Mouse (Mus musculus) layer of hippocampus, postnatal 14 days (tissue): Measurements from ENCODE around the gene Mbl2. TPM values are rescaled to one million over a fixed set of nuclear protein-coding genes. Genes with fewer than 3 reads are reported as not detected.

Source experiments
- microRNA-seq, 2 experiments: library from miRNA; unstranded; fragments of <30 nt; microRNA quantifications; one replicate each; pipeline ENCODE4 v1.2.0; 2021
- total RNA-seq, 2 experiments: library from RNA; stranded (reverse); gene quantifications; 2 replicates each; pipeline ENCODE4 v1.2.3; 2021

Mbl2 gene
- total RNA-seq, 2 experiments from 2014 or later = not detected

Small RNA genes within 50 kb of the gene (microRNA-seq; reads per million reads assigned to microRNA genes)
- gene Gm24108 = 0 reads per million in 2 experiments

Other genes starting within 250 kb of the Mbl2 start
- not detected for gene Trpd52l3, start 229.2 kb upstream of the Mbl2 start, total RNA-seq
- 10 to 100 TPM; 50.8 to 55.8 TPM for gene Uhrf2, start 202.4 kb upstream of the Mbl2 start, total RNA-seq
- 10 to 100 TPM; 24.2 to 25.9 TPM for gene Gldc, start 57.5 kb upstream of the Mbl2 start, total RNA-seq